Comparison of ENCODE assay signal across 13 mouse cellular contexts in the genomic region with DNA sequence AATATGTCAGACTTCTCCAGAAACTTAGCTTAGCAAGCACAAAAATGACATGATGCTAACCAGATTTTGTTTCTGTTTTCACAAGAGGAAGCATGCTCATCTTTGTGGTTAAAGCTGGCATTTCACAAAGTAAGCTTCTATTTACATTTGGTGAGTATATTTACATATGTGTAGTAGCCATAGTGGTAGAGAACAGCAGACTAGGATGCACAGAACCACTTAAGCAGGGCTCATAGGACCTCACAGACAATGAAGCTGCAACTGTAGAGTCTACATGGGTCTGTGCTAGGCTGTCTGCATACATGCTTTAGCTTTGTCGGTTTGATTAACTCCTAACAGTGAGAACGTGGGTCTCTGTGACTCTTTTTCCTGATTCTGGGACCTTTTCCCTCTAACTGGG.
"Had no signal": no experiment of that assay in that cellular context is flagged by ENCODE, and none has a peak within 500 bp of the region (broad histone marks: within the 10 kb centered on the region; RNA-seq: fewer than 3 reads in every experiment).

No protein-coding gene starts in this region.

- H3K4me2 ChIP-seq: limb, embryonic 15.5 days; liver, embryonic 12.5 days; lung, embryonic 15.5 days; neural tube, embryonic 15.5 days had no signal

- H3K9ac ChIP-seq: limb, embryonic 15.5 days; liver, embryonic 12.5 days; lung, embryonic 15.5 days; neural tube, embryonic 15.5 days had no signal

- DNase-seq: kidney, adult 9 months; kidney, postnatal 36 days; layer of hippocampus, adult 9-11 months; layer of hippocampus, postnatal 36 days; lung, postnatal 14 days; midbrain, embryonic 14.5 days; thymus, postnatal 36 days had no signal

- H3K27ac ChIP-seq: kidney, postnatal 0 days; limb, embryonic 15.5 days; liver, embryonic 12.5 days; lung, embryonic 15.5 days; neural tube, embryonic 15.5 days had no signal

- H3K27me3 ChIP-seq: limb, embryonic 15.5 days; liver, embryonic 12.5 days; lung, embryonic 15.5 days; neural tube, embryonic 15.5 days had no signal

- H3K36me3 ChIP-seq: limb, embryonic 15.5 days; liver, embryonic 12.5 days; lung, embryonic 15.5 days; neural tube, embryonic 15.5 days had no signal

- H3K4me1 ChIP-seq: limb, embryonic 15.5 days; liver, embryonic 12.5 days; lung, embryonic 15.5 days; neural tube, embryonic 15.5 days had no signal

- ATAC-seq: liver, embryonic 12.5 days had no signal

- H3K4me3 ChIP-seq: limb, embryonic 15.5 days; liver, embryonic 12.5 days; lung, embryonic 15.5 days; myocyte; neural tube, embryonic 15.5 days had no signal

- H3K9me3 ChIP-seq: limb, embryonic 15.5 days; liver, embryonic 12.5 days; lung, embryonic 15.5 days; neural tube, embryonic 15.5 days had no signal
